Mouse (Mus musculus): ENCODE measurements at regions not wholly inside any gene's neighbourhood (a gene's known extent, or its start where the extent isn't known, plus 50 kb on each side); places are given as distances from the start of the nearest gene placed in this dataset.

- intact Hi-C loops (cut with DNase I): no loop called here
Observed at GRCm38 (mm10) chr16:30733478-30733877, 134.0 kb downstream of the Fam43a start.

GRCm38 (mm10) chr16:30735360-30735759 is 135.8 kb downstream of the Fam43a start:
- intact Hi-C loops (cut with DNase I): no loop called here

GRCm38 (mm10) chr16:30735969-30736368 is 136.4 kb downstream of the Fam43a start:
- intact Hi-C loops (cut with DNase I): no loop called here

- intact Hi-C loops (cut with DNase I): no loop called here
Observed at GRCm38 (mm10) chr16:30736662-30737326, 137.3 kb downstream of the Fam43a start.

GRCm38 (mm10) chr16:30737524-30737923 is 138.0 kb downstream of the Fam43a start:
- intact Hi-C loops (cut with DNase I): no loop called here

GRCm38 (mm10) chr16:30739651-30740050 is 140.1 kb downstream of the Fam43a start:
- intact Hi-C loops (cut with DNase I): no loop called here

- intact Hi-C loops (cut with DNase I): no loop called here
Observed at GRCm38 (mm10) chr16:30741192-30741591, 141.7 kb downstream of the Fam43a start.

- intact Hi-C loops (cut with DNase I): no loop called here
Observed at GRCm38 (mm10) chr16:30742474-30742873, 143.0 kb downstream of the Fam43a start.

GRCm38 (mm10) chr16:30743566-30743965 is 144.0 kb downstream of the Fam43a start:
- intact Hi-C loops (cut with DNase I): no loop called here

- intact Hi-C loops (cut with DNase I): no loop called here
Observed at GRCm38 (mm10) chr16:30744237-30744636, 144.7 kb downstream of the Fam43a start.

- intact Hi-C loops (cut with DNase I): no loop called here
Observed at GRCm38 (mm10) chr16:30745598-30746181, 146.2 kb downstream of the Fam43a start.

- intact Hi-C loops (cut with DNase I): no loop called here
Observed at GRCm38 (mm10) chr16:30746211-30746610, 146.7 kb downstream of the Fam43a start.

- intact Hi-C loops (cut with DNase I): no loop called here
Observed at GRCm38 (mm10) chr16:30749841-30750240, 150.3 kb downstream of the Fam43a start.

- intact Hi-C loops (cut with DNase I): no loop called here
Observed at GRCm38 (mm10) chr16:30755771-30756170, 156.2 kb downstream of the Fam43a start.

- intact Hi-C loops (cut with DNase I): no loop called here
Observed at GRCm38 (mm10) chr16:30756678-30757077, 157.2 kb downstream of the Fam43a start.

GRCm38 (mm10) chr16:30757556-30757955 is 158.0 kb downstream of the Fam43a start:
- intact Hi-C loops (cut with DNase I): no loop called here

- intact Hi-C loops (cut with DNase I): no loop called here
Observed at GRCm38 (mm10) chr16:30758041-30758440, 158.5 kb downstream of the Fam43a start.

GRCm38 (mm10) chr16:30759503-30759902 is 160.0 kb downstream of the Fam43a start:
- intact Hi-C loops (cut with DNase I): no loop called here

- intact Hi-C loops (cut with DNase I): no loop called here
Observed at GRCm38 (mm10) chr16:30761201-30761710, 161.7 kb downstream of the Fam43a start.

- intact Hi-C loops (cut with DNase I): no loop called here
Observed at GRCm38 (mm10) chr16:30762898-30763595, 163.5 kb downstream of the Fam43a start.

GRCm38 (mm10) chr16:30765591-30765990 is 166.1 kb downstream of the Fam43a start:
- intact Hi-C loops (cut with DNase I): no loop called here

GRCm38 (mm10) chr16:30769007-30769442 is 169.5 kb downstream of the Fam43a start:
- intact Hi-C loops (cut with DNase I): no loop called here

Measured in adrenal gland (tissue).